Mouse (Mus musculus) duodenum, adult 2 months (tissue): ENCODE measurements around the gene Fmo9. TPM values are rescaled to one million over a fixed set of nuclear protein-coding genes. Genes with fewer than 3 reads are reported as not detected.

ENCODE experiments used
- polyA plus RNA-seq: library from polyadenylated mRNA; depleted of rRNA; stranded (reverse); fragments of >200 nt; gene quantifications from 2 replicates; pipeline ENCODE4 v1.2.3, GENCODE M21; 2012; ENCODE audit warnings: low replicate concordance; rRNA removed

Gene Fmo9
- polyA plus RNA-seq: not detected in 2 replicates

DNA sequence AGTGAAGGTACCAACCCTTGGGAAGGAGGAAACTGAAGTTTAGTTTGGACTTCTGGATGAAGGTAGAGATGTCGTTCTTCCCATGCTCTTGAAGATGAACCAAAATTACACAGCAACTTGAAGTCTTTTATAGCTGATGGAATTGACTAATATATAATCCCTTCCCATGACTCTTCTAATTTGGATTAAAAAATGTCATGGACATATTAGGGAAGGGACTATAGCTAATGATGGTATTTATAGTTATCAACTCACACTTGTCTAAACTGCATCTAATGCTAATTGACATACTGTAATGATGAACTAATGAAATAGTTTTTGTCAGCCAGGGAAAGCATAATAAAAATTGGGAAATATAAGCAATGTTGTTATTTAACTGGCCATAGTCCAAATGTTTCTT lies at the start of gene Fmo9:
TSS of gene Fmo9 (minus strand) at position 101 of the 400 bp plus-strand sequence.

DNA sequence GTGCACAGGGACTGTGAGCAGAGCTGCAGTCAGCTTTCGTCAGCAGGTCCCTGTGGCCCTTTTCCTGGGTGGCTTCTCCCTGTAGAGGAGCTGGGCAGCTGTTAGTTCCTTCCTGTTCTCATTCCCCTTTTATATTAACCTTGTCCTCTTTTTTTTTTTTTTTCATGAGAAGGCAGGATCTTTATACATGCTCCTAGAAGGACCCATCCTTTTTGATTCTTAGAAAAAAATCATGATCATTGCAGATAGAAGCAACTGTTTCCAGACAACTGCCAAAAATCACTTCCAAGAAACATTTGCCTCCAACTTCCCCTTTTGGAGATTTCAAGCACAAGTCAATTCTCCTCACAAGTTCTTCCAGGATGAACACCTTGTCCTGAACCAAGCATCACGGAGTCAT lies 34.1 kb downstream of the Fmo9 start, which contains the start of gene Gm4847:
TSS of gene Gm4847 (minus strand) at position 101 of the 400 bp plus-strand sequence.

Other genes starting within 250 kb of the Fmo9 start
- not detected in 2 replicates for gene Gm4846, start 184.3 kb downstream of the Fmo9 start, polyA plus RNA-seq
- gene Gm4847, start 34.2 kb downstream of the Fmo9 start, polyA plus RNA-seq: not detected in 2 replicates